Mouse (Mus musculus): ENCODE data around the gene Defb20.

DNA sequence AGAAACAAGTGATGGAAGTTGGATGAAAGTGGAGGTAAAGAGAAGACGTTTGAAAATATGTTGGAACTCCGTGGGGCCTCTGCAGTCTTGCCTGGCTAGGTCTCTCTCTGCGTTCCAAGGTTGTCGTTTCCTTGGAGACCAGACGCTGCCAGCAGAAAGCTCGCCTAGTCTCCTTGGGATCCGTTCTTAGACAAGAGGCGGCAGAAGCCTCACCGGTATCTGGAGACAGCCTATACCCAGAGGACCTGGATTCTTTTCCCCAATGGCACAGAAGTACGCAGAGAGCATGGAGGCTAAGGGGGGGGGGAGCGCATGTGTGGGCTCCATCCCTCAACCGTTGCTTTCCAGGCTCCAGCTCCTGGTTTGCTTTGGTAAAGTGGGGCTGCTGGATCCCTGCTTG lies 49.4 kb upstream of the Defb20 start:
- TF ChIP-seq CTCF (IDR thresholded peaks at IDR 0.05; ENCODE audit: borderline replicate concordance, insufficient read depth, low read depth, low read length): no peak
- no peak for TF ChIP-seq POLR2A (IDR thresholded peaks at IDR 0.05; ENCODE audit: borderline replicate concordance, insufficient read depth, low read length)

All from cerebellum, adult 2 months (tissue).